Mouse (Mus musculus): ENCODE results near the gene Hectd2. TPM values are rescaled to one million over a fixed set of nuclear protein-coding genes. Genes with fewer than 3 reads are reported as not detected.

Gene Hectd2
- polyA plus RNA-seq (2015; fragmentation: Nextera tagmentation; extraction: Ambion mirVana) = 0.55 and 0.56 TPM in 2 replicates

DNA sequence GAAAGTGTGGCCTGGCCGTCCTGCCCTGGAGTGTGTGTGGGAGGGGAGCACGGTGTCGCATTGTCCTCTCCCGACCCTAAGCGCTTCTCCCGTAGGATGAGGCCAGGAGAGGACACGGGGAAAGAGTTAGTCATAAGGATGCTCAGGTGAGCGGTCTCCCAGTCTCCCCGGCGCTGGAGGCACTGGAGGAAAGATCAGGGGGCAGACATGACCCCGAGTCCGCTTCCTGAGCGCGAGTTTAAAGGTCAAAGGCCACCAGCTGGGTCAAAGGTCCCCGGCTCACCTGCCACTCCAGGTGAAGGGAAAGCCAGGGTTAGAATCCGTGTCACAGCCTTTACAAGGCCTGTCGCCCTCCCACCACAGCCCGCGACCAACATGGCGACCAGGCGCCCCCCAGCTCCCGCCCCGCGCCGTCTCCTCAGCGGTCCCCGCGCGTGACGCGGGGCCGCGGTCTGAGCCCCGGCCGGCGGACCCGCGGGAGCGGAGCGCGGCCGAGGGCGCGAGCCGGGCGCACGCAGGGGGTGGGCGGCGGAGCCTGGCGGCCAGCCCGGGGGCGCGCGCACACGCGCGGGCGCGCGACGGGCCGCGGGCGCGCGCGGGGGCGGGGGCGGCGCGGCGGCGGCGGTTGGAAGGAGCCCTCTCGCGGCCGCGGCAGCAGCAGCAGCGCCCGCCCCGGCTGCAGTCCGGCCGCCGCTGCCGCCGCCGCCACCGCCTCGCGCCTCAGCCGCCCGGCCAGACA, at the start of gene Hectd2:
Hectd2 (plus strand) TSS at position 594 of the 739 bp plus-strand sequence.
- peak; percentile 81 for ATAC-seq (ENCODE audit: insufficient read depth)
- Histone ChIP-seq H3K27ac (replicated peaks) (no peak within 1 kb of the TSS), H3K4me3 (replicated peaks) (peak within 1 kb of the TSS; percentile 69), H3K4me1 (replicated peaks) (peaks cover 13% of the 10 kb centered on the region), H3K9me3 (replicated peaks) (no peaks in the 10 kb centered on the region), H3K36me3 (replicated peaks) (no peaks in the 10 kb centered on the region), H3K4me2 (peak within 1 kb of the TSS; percentile 92), H3K9ac (peak within 1 kb of the TSS; percentile 63), H3K27me3 (peaks cover 45% of the 10 kb centered on the region)
- under 1% methylated on average over 58 of the region's 92 CpGs for WGBS (ENCODE audit: insufficient replicate concordance)

DNA sequence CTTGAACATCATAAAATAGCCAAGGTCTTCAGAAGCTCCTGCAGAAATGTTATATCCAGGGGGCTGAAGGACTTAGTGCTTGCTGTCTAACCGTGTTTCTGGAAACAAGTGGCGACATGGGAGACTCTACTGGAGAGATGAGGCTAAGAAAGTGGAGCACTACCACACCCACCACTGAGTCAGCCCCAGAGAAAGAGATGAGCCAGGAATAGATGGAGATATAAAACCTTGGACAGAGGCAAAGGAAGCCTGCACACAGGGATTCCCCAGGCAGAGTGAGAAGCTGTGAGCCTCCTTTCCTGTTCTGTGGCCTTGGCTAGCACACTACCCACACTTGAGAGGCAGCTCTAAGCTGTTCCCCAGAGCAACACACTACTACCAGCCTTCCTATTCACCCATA, 49.7 kb upstream of the Hectd2 start:
- Histone ChIP-seq H3K4me2 (no peak overlapping the region), H3K36me3 (replicated peaks) (no peaks in the 10 kb centered on the region), H3K9me3 (replicated peaks) (no peaks in the 10 kb centered on the region), H3K27ac (replicated peaks) (no peak overlapping the region), H3K27me3 (no peaks in the 10 kb centered on the region), H3K4me1 (replicated peaks) (no peaks in the 10 kb centered on the region), H3K9ac (no peak overlapping the region), H3K4me3 (replicated peaks) (no peak overlapping the region)
- ATAC-seq (ENCODE audit: insufficient read depth) = no peak
- WGBS (ENCODE audit: insufficient replicate concordance) = 49% methylated on average over 2 of the region's 2 CpGs

DNA sequence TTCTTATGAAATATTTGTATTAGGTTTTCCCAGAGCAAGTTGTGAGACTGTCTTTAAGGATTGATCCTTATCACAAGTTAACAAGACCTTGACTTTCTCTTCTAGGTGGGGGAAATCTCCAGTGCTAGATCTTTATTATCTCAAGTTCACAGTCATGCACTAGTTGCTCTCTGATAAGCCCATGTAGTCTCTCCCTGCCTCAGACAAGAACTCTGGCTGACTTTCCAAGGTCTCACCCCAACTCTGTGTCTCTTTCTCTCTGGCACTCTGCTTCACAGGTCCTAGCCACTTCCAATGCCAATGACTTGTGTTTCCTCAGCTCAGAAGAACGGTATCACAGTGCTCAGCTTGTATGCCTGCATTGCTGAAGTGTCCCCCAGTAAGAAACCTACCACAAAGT, 43.1 kb upstream of the Hectd2 start:
- ATAC-seq (ENCODE audit: insufficient read depth) = 0 out of 2 replicates have a peak, but pooled peaks have one; percentile 54
- H3K4me2 ChIP-seq = peak overlapping the region; percentile 16; the same call in 1 of the 2 replicates

DNA sequence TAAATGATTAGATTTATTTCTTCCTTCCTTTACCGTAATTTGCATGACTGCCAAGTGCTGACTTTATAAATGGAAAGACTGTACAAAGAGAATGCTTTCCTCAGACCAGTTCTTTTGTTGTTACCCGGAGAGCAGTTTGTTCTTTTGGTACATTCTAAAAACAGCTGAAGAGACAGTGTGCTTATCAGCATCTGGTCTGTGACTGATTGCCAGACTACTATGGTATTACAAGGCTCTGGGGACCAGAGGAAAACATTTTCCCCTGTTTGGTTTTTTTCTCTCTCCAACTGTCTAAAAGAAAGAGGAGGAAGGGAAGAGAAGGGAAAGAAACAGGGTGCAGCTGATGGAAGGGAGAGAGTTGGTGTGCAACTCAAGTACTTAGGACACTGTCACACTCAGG, 36.0 kb upstream of the Hectd2 start:
- WGBS (ENCODE audit: insufficient replicate concordance) = 28% methylated on average over 2 of the region's 2 CpGs
- H3K36me3 ChIP-seq (replicated peaks) = no peaks in the 10 kb centered on the region
- no peak overlapping the region for H3K9ac ChIP-seq
- ATAC-seq (ENCODE audit: insufficient read depth) = no peak
- no peaks in the 10 kb centered on the region for H3K9me3 ChIP-seq (replicated peaks)
- H3K27me3 ChIP-seq = no peaks in the 10 kb centered on the region
- H3K27ac ChIP-seq (replicated peaks) = no peak overlapping the region
- H3K4me2 ChIP-seq = no peak overlapping the region
- H3K4me3 ChIP-seq (replicated peaks) = no peak overlapping the region
- peaks cover 25% of the 10 kb centered on the region for H3K4me1 ChIP-seq (replicated peaks)

More for the DNA sequence above, 43.1 kb upstream of the Hectd2 start:
- no peaks in the 10 kb centered on the region for H3K36me3 ChIP-seq (replicated peaks)
- H3K9ac ChIP-seq = no peak overlapping the region
- H3K27me3 ChIP-seq = no peaks in the 10 kb centered on the region
- 36% methylated on average over 1 of the region's 1 CpGs for WGBS (ENCODE audit: insufficient replicate concordance)
- no peak overlapping the region for H3K4me3 ChIP-seq (replicated peaks)
- peaks cover 24% of the 10 kb centered on the region for H3K4me1 ChIP-seq (replicated peaks)
- H3K27ac ChIP-seq (replicated peaks) = no peak overlapping the region
- H3K9me3 ChIP-seq (replicated peaks) = no peaks in the 10 kb centered on the region

DNA sequence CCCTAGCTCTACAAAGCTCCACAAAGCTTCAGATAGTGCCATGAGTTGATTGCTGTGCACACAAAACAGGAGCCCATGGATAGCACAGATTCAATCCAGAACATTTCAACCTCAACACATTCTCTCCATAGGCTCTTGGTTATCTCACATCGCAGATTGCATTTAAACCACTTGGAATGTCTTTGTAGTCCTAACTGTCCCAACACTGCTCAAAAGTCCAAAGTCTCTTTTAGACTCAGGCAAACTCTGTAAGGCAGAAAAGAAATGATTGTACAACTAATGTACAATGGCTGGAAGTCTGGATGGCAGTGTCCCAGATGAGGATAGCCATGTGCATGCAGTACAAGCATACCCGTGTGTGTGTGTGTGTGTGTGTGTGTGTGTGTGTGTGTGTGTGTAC, 32.9 kb upstream of the Hectd2 start:
- Histone ChIP-seq H3K27ac (replicated peaks) (no peak overlapping the region), H3K4me1 (replicated peaks) (peaks cover 8% of the 10 kb centered on the region; the same call in 1 of the 2 replicates), H3K9me3 (replicated peaks) (no peaks in the 10 kb centered on the region), H3K36me3 (replicated peaks) (no peaks in the 10 kb centered on the region), H3K27me3 (no peaks in the 10 kb centered on the region), H3K4me3 (replicated peaks) (no peak overlapping the region), H3K9ac (no peak overlapping the region), H3K4me2 (no peak overlapping the region)
- 75% methylated on average over 2 of the region's 2 CpGs for WGBS (ENCODE audit: insufficient replicate concordance)
- ATAC-seq (ENCODE audit: insufficient read depth) = no peak

DNA sequence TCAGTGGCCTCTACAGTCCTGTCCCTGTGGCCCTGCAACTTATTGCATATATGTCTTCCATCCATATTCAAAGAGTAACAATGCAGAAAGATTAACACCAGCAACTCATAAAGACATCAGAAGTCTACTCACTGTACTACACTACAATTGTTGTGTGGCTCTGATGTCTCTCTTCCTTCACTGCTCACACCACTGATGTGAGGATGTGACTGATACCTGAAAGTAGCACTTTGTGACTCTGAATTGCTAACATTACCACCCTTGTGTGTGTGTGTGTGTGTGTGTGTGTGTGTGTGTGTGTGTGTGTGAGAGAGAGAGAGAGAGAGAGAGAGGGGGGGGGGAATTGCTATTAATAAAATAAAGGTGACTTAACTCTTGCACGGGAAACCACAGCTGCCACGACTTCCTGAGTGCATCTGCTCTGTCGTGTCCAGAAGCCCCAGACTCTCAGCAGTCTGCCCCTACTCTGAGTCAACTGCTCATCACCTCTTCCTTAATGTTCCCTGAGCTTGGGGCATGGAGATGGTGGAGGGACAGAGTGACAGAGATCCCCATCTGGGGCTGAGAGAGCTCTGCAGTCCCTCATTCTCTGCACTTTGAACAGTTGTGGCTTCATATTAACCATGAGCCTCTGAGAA, 31.8 kb upstream of the Hectd2 start:
- H3K9me3 ChIP-seq (replicated peaks) = no peaks in the 10 kb centered on the region
- 6% methylated on average over 3 of the region's 3 CpGs for WGBS (ENCODE audit: insufficient replicate concordance)
- H3K4me2 ChIP-seq = no peak overlapping the region
- H3K4me1 ChIP-seq (replicated peaks) = peaks cover 8% of the 10 kb centered on the region; the same call in 1 of the 2 replicates
- H3K27ac ChIP-seq (replicated peaks) = no peak overlapping the region
- H3K36me3 ChIP-seq (replicated peaks) = no peaks in the 10 kb centered on the region
- no peaks in the 10 kb centered on the region for H3K27me3 ChIP-seq
- H3K4me3 ChIP-seq (replicated peaks) = no peak overlapping the region
- no peak for ATAC-seq (ENCODE audit: insufficient read depth)
- H3K9ac ChIP-seq = no peak overlapping the region

DNA sequence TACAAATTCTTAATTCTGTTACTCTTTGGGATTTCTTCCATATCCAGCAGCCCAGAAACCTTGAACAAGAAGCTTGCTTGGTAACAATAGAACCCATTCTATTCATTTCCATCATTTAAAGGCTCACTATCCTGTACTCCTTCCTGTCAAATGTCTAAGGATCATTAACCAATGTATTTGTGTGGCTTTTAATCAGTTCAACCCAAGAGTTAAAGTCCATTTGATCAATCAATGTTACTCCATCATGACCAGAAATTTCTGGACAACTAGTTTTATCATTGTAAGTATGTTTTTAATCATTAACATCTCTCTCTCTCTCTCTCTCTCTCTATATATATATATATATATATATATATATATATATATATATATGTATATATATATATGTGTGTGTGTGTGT, 29.4 kb upstream of the Hectd2 start:
- Histone ChIP-seq H3K4me3 (replicated peaks) (no peak overlapping the region), H3K9ac (no peak overlapping the region), H3K27me3 (no peaks in the 10 kb centered on the region), H3K4me2 (no peak overlapping the region), H3K36me3 (replicated peaks) (no peaks in the 10 kb centered on the region), H3K27ac (replicated peaks) (no peak overlapping the region), H3K9me3 (replicated peaks) (no peaks in the 10 kb centered on the region), H3K4me1 (replicated peaks) (no peaks in the 10 kb centered on the region; the same call in 1 of the 2 replicates)
- no peak for ATAC-seq (ENCODE audit: insufficient read depth)

DNA sequence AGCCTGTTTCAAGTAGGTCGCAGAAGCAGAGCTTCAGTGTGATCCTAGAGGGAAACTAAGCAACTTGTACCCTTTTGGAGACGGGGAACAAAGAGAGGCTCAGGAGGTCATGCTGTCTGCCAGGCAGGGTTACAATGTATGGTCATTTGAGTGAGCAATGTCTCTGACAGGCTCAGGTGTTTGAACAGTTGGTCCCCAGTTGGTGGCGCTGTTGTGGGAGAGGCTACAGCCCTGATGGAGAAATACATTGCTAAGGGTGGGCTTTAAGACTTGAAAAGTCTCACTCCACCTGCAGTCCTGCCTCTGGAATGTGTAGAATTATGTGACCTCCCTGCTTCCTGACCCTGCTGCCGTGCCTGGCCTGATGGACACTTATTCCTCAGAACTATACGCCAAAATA, 21.4 kb upstream of the Hectd2 start:
- WGBS (ENCODE audit: insufficient replicate concordance) = 44% methylated on average over 5 of the region's 5 CpGs
- ATAC-seq (ENCODE audit: insufficient read depth) = no peak

DNA sequence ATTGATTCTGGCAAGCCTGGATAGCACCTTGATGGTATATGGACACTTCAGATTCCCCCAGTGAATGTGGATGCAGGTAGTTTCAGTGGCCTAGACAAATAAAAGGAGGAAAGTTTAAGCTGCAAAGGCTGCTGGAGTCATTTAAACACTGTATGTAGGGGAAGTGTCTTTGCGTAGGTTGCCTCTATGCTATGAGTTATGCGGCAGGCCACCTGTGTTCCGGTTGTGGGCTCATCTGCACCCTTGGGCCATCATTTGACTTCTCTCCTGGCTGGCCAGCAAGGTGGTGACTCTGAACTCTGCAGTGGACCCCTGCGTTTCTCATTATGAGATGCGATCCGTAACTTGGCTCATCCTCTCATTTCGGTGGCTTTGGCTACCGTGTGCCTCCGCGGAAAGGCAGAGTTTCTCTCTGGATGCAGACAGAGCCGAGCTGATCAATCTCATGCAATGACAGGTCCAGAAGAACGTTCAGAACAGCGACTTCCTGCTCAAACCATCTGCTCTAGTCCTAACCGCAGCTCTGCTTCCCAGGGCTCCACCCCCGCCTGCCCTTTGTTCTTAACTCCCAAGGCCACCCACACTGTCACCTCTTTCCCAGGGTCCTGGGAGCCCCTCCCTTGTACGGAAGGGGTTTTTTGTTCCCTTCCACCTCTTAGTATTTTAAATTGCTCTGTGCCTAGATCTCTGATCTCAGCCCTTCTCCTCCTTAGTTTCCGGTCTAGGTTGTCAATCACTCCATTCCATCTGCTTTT, 20.3 kb upstream of the Hectd2 start:
- no peak overlapping the region for H3K27ac ChIP-seq (replicated peaks)
- H3K36me3 ChIP-seq (replicated peaks) = no peaks in the 10 kb centered on the region
- no peak for ATAC-seq (ENCODE audit: insufficient read depth)
- no peak overlapping the region for H3K4me3 ChIP-seq (replicated peaks)
- 15% methylated on average over 17 of the region's 17 CpGs for WGBS (ENCODE audit: insufficient replicate concordance)
- peaks cover 19% of the 10 kb centered on the region for H3K27me3 ChIP-seq
- no peak overlapping the region for H3K9ac ChIP-seq
- H3K4me1 ChIP-seq (replicated peaks) = peaks cover 14% of the 10 kb centered on the region
- peak overlapping the region; percentile 23; the same call in 1 of the 2 replicates for H3K4me2 ChIP-seq
- H3K9me3 ChIP-seq (replicated peaks) = no peaks in the 10 kb centered on the region

More for the DNA sequence above, 21.4 kb upstream of the Hectd2 start:
- peaks cover 17% of the 10 kb centered on the region for H3K27me3 ChIP-seq
- no peaks in the 10 kb centered on the region for H3K36me3 ChIP-seq (replicated peaks)
- no peak overlapping the region for H3K4me2 ChIP-seq
- no peaks in the 10 kb centered on the region for H3K9me3 ChIP-seq (replicated peaks)
- H3K27ac ChIP-seq (replicated peaks) = no peak overlapping the region
- H3K4me3 ChIP-seq (replicated peaks) = no peak overlapping the region
- no peak overlapping the region for H3K9ac ChIP-seq
- H3K4me1 ChIP-seq (replicated peaks) = peaks cover 14% of the 10 kb centered on the region

DNA sequence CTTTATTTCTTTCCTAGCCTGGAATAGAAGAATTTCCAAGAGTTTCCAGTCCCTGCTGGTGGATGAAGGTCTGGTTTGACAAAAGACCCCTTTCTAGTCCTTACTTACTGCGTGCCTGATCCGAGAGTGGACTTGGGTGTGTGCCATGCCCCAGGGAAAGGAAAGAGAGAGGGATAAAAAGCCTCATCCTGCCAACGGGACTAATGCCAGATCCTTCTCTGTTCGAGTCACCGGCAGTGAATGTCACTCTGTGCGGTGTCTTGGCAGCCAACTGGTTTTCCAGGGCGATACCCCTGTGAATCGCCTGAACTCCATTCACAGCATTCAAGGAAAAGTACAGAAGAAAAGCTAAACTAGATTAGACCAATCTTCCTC, 19.7 kb upstream of the Hectd2 start:
- 41% methylated on average over 8 of the region's 8 CpGs for WGBS (ENCODE audit: insufficient replicate concordance)
- H3K27ac ChIP-seq (replicated peaks) = no peak overlapping the region
- H3K27me3 ChIP-seq = peaks cover 19% of the 10 kb centered on the region
- no peaks in the 10 kb centered on the region for H3K9me3 ChIP-seq (replicated peaks)
- peaks cover 14% of the 10 kb centered on the region for H3K4me1 ChIP-seq (replicated peaks)
- H3K9ac ChIP-seq = no peak overlapping the region
- H3K36me3 ChIP-seq (replicated peaks) = no peaks in the 10 kb centered on the region
- no peak overlapping the region for H3K4me3 ChIP-seq (replicated peaks)
- ATAC-seq (ENCODE audit: insufficient read depth) = no peak
- 0 out of 2 replicates have a peak overlapping the region, but pooled peaks have one; percentile 23 for H3K4me2 ChIP-seq

DNA sequence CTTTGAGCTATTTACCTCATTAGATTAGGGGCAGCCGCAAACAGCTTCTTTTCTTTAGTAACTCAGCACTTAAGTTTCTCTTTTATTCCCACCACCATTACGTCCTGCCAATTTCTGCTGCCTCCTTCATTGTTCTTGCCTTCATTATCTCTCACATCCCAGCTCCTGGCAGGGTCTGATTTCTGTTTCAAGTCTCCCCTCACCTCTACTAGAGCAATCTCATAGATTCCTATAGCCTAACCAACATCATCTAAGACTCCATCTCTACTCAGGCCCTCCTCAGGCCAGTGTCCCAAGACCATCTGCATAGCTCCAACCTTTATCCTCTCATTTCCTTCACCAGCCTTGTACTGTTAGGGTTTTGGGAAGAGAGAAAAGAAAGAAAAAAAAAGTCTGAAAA, 19.3 kb upstream of the Hectd2 start:
- 51% methylated on average over 2 of the region's 2 CpGs for WGBS (ENCODE audit: insufficient replicate concordance)
- H3K4me3 ChIP-seq (replicated peaks) = no peak overlapping the region
- no peak overlapping the region for H3K27ac ChIP-seq (replicated peaks)
- H3K27me3 ChIP-seq = peaks cover 19% of the 10 kb centered on the region
- H3K9me3 ChIP-seq (replicated peaks) = no peaks in the 10 kb centered on the region
- peaks cover 14% of the 10 kb centered on the region for H3K4me1 ChIP-seq (replicated peaks)
- no peaks in the 10 kb centered on the region for H3K36me3 ChIP-seq (replicated peaks)
- no peak overlapping the region for H3K9ac ChIP-seq
- H3K4me2 ChIP-seq = no peak overlapping the region
- ATAC-seq (ENCODE audit: insufficient read depth) = no peak
